Mouse (Mus musculus) limb, embryonic 13.5 days (tissue): ENCODE measurements around the gene Aplf. TPM values are rescaled to one million over a fixed set of nuclear protein-coding genes. Genes with fewer than 3 reads are reported as not detected.
A peak's percentile ranks its signal among the peaks of the same experiment; 100 is the strongest.

Experiments used
- ATAC-seq: fragments of 200-750 bp; cut with Nextera tagmentation; 2 replicates; pipeline ENCODE4 v1.8.0; 2017; ENCODE audit warnings: low read depth, moderate number of reproducible peaks, moderate TSS enrichment; ENCODE audit not compliant: low FRiP score
- H3K27ac ChIP-seq: fragments of 300-500 bp; sonication (generic); 2 replicates; pipeline ENCODE4 v1.5.1; 2015; ENCODE audit warnings: inconsistent platforms, mild to moderate bottlenecking, moderate library complexity
- H3K27me3 ChIP-seq: fragments of 300-500 bp; sonication (generic); 2 replicates; pipeline ENCODE4 v1.6.1; 2015; ENCODE audit warnings: mild to moderate bottlenecking, inconsistent platforms
- H3K36me3 ChIP-seq: fragments of 300-500 bp; sonication (generic); 2 replicates; pipeline ENCODE4 v1.6.1; 2015; ENCODE audit warnings: inconsistent platforms, mild to moderate bottlenecking, moderate library complexity
- H3K4me1 ChIP-seq: fragments of 300-500 bp; sonication (generic); 2 replicates; pipeline ENCODE4 v1.6.1; 2015; ENCODE audit warnings: inconsistent platforms
- H3K4me2 ChIP-seq: fragments of 300-500 bp; sonication (generic); replicated peaks from 2 replicates; pipeline ENCODE4 v1.6.1; 2015; ENCODE audit warnings: inconsistent platforms, mild to moderate bottlenecking, moderate library complexity
- H3K4me3 ChIP-seq: fragments of 300-500 bp; sonication (generic); 2 replicates; pipeline ENCODE4 v1.5.1; 2015; ENCODE audit warnings: moderate library complexity, mild to moderate bottlenecking, inconsistent platforms
- H3K9ac ChIP-seq: fragments of 300-500 bp; sonication (generic); 2 replicates; pipeline ENCODE4 v1.6.1; 2015; ENCODE audit warnings: mild to moderate bottlenecking, inconsistent platforms
- H3K9me3 ChIP-seq: fragments of 300-500 bp; sonication (generic); 2 replicates; pipeline ENCODE4 v1.6.1; 2016; ENCODE audit warnings: inconsistent platforms
- WGBS: fragments of 180-500 bp; shearing (Covaris S2); methylation state at CpG from one replicate; pipeline ENCODE4 v1.1.7; 2015; 5-methylcytosine and 5-hydroxymethylcytosine counted together
- polyA plus RNA-seq: library from polyadenylated mRNA; unstranded; fragments of >200 nt; fragmentation: Nextera tagmentation; extraction: Ambion mirVana; gene quantifications from 2 replicates; pipeline ENCODE4 v1.2.1, GENCODE M21; 2015

The Aplf gene
- polyA plus RNA-seq, 1 experiment from 2014 or later, result 13.4 TPM

- Histone ChIP-seq H3K9me3 (no peaks in the 10 kb centered on the region), H3K4me3 (no peak overlapping the region), H3K4me2 (no peak overlapping the region), H3K9ac (no peak overlapping the region), H3K27me3 (no peaks in the 10 kb centered on the region), H3K36me3 (no peaks in the 10 kb centered on the region), H3K27ac (no peak overlapping the region), H3K4me1 (0 out of 2 replicates have a peak, but pooled peaks cover 6% of the 10 kb centered on the region)
- ATAC-seq, result no peak
- WGBS, result 85% methylated on average over 8 of the region's 8 CpGs
Measured at GRCm38 (mm10) chr6:87618021-87618420, 54.0 kb downstream of the Aplf start.

DNA sequence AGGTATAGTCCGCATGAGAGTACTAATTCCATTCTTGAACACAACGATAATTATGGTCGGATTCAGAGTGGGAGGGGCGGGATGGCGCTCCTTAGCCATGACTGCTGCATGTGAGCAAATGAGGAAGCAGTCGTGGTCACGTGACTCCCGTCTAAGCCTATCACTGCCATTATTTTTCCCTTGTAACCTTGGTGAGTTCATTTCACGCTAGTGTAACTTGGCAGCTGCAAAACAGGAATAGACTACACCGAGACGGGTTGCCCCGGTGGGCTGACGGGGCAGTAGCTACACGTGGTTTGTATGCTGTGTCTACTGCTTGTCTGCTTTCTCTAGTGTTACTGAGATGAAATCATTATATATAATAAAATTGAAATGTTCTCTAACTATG, 56.3 kb downstream of the Aplf start:
- Histone ChIP-seq H3K4me1 (no peaks in the 10 kb centered on the region), H3K27me3 (no peaks in the 10 kb centered on the region), H3K9me3 (no peaks in the 10 kb centered on the region), H3K27ac (no peak overlapping the region), H3K9ac (no peak overlapping the region), H3K4me3 (no peak overlapping the region), H3K4me2 (no peak overlapping the region), H3K36me3 (no peaks in the 10 kb centered on the region)
- 88% methylated on average over 14 of the region's 14 CpGs for WGBS
- no peak for ATAC-seq

GRCm38 (mm10) chr6:87614794-87615695, 56.9 kb downstream of the Aplf start:
- 55% methylated on average over 11 of the region's 11 CpGs for WGBS
- Histone ChIP-seq H3K36me3 (no peaks in the 10 kb centered on the region), H3K27ac (no peak overlapping the region), H3K9ac (no peak overlapping the region), H3K27me3 (no peaks in the 10 kb centered on the region), H3K9me3 (no peaks in the 10 kb centered on the region), H3K4me1 (no peaks in the 10 kb centered on the region), H3K4me2 (no peak overlapping the region), H3K4me3 (no peak overlapping the region)
- no peak for ATAC-seq

GRCm38 (mm10) chr6:87599825-87600224, 72.2 kb downstream of the Aplf start:
- Histone ChIP-seq H3K9ac (no peak overlapping the region), H3K27me3 (no peaks in the 10 kb centered on the region), H3K4me2 (no peak overlapping the region), H3K4me1 (no peaks in the 10 kb centered on the region), H3K36me3 (no peaks in the 10 kb centered on the region), H3K9me3 (no peaks in the 10 kb centered on the region), H3K27ac (no peak overlapping the region), H3K4me3 (no peak overlapping the region)
- ATAC-seq, result no peak

GRCm38 (mm10) chr6:87597116-87597833, 74.7 kb downstream of the Aplf start:
- Histone ChIP-seq H3K27me3 (no peaks in the 10 kb centered on the region), H3K4me3 (no peak overlapping the region), H3K27ac (no peak overlapping the region), H3K4me2 (no peak overlapping the region), H3K4me1 (no peaks in the 10 kb centered on the region), H3K9me3 (no peaks in the 10 kb centered on the region), H3K36me3 (no peaks in the 10 kb centered on the region), H3K9ac (no peak overlapping the region)
- 53% methylated on average over 10 of the region's 10 CpGs for WGBS
- no peak for ATAC-seq

GRCm38 (mm10) chr6:87594188-87594587, 77.8 kb downstream of the Aplf start:
- H3K4me2 ChIP-seq, result no peak overlapping the region
- H3K9ac ChIP-seq, result no peak overlapping the region
- H3K36me3 ChIP-seq, result no peaks in the 10 kb centered on the region
- no peak overlapping the region for H3K4me3 ChIP-seq
- peaks cover 16% of the 10 kb centered on the region for H3K4me1 ChIP-seq
- H3K9me3 ChIP-seq, result no peaks in the 10 kb centered on the region
- peaks cover 16% of the 10 kb centered on the region for H3K27me3 ChIP-seq
- 63% methylated on average over 6 of the region's 6 CpGs for WGBS
- no peak for ATAC-seq
- H3K27ac ChIP-seq, result no peak overlapping the region

GRCm38 (mm10) chr6:87590394-87591281, 81.4 kb downstream of the Aplf start, which contains the start of gene Prokr1:
TSS of gene Prokr1 (minus strand) at chr6:87590743.
- H3K27me3 ChIP-seq, result peaks cover 26% of the 10 kb centered on the region
- H3K27ac ChIP-seq, result no peak within 1 kb of the TSS

GRCm38 (mm10) chr6:87589718-87590393, 82.1 kb downstream of the Aplf start:
- no peak overlapping the region for H3K27ac ChIP-seq
- WGBS, result 15% methylated on average over 12 of the region's 12 CpGs

More at GRCm38 (mm10) chr6:87590394-87591281, 81.4 kb downstream of the Aplf start, which contains the start of gene Prokr1:
- peak within 1 kb of the TSS; percentile 66 for H3K9ac ChIP-seq
- peak; percentile 86 for ATAC-seq
- H3K4me1 ChIP-seq, result peaks cover 16% of the 10 kb centered on the region
- under 1% methylated on average over 34 of the region's 34 CpGs for WGBS
- H3K4me3 ChIP-seq, result peak within 1 kb of the TSS; percentile 56
- H3K36me3 ChIP-seq, result no peaks in the 10 kb centered on the region
- no peaks in the 10 kb centered on the region for H3K9me3 ChIP-seq
- H3K4me2 ChIP-seq, result peak within 1 kb of the TSS; percentile 92

DNA sequence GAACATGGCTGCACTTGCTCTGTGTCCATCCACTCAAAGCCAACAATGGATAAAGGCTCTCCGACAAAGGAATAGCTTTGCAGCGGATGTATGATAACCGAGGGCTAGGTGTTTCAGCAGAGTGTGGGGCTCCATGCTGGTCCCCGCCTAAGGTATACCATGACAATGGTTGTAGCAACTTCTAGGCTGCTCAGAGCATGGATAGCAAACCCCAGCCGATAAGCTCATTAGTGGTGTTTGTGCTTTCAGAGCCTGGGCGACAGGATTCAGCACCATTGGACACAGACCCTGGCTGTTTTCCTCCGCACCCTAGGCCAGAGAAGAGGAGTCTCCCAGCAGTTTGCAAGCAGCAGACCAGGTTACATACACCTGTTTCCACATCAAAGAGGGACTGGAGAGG, 88.0 kb downstream of the Aplf start:
- Histone ChIP-seq H3K4me2 (no peak overlapping the region), H3K9me3 (no peaks in the 10 kb centered on the region), H3K4me1 (peaks cover 12% of the 10 kb centered on the region; the same call in 1 of the 2 replicates), H3K4me3 (no peak overlapping the region), H3K27me3 (peaks cover 9% of the 10 kb centered on the region), H3K9ac (no peak overlapping the region), H3K27ac (no peak overlapping the region), H3K36me3 (no peaks in the 10 kb centered on the region)
- ATAC-seq, result no peak
- WGBS, result 88% methylated on average over 7 of the region's 7 CpGs

More at GRCm38 (mm10) chr6:87589718-87590393, 82.1 kb downstream of the Aplf start:
- peak overlapping the region; percentile 66 for H3K9ac ChIP-seq
- ATAC-seq, result peak; percentile 48; the same call in 1 of the 2 replicates
- peak overlapping the region; percentile 92 for H3K4me2 ChIP-seq
- H3K27me3 ChIP-seq, result peaks cover 26% of the 10 kb centered on the region
- no peaks in the 10 kb centered on the region for H3K36me3 ChIP-seq
- peaks cover 16% of the 10 kb centered on the region for H3K4me1 ChIP-seq
- H3K9me3 ChIP-seq, result no peaks in the 10 kb centered on the region
- peak overlapping the region; percentile 56 for H3K4me3 ChIP-seq

DNA sequence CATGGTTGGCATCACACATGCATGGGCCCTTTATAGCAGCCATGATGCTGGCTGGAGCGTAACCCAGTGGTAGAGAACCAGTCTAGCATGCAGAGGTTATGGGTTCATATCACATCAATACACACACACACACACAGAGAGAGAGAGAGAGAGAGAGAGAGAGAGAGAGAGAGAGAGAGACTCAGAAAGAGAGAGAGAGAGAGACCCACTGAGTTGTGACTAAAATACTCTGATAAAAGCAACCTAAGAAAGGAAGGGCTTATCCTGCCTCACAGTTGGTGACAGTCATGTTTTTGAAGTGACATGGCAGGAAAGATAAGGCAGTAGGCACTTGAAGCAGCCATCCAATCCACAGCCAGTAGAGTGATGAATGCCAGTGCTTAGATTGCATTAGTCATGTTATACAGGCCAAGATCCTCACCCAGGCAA, 88.8 kb downstream of the Aplf start:
- Histone ChIP-seq H3K27me3 (peaks cover 3% of the 10 kb centered on the region; the same call in 1 of the 2 replicates), H3K27ac (no peak overlapping the region), H3K4me1 (peaks cover 12% of the 10 kb centered on the region; the same call in 1 of the 2 replicates), H3K4me3 (no peak overlapping the region), H3K9me3 (no peaks in the 10 kb centered on the region), H3K9ac (no peak overlapping the region), H3K36me3 (no peaks in the 10 kb centered on the region), H3K4me2 (no peak overlapping the region)
- no peak for ATAC-seq
- WGBS, result 96% methylated on average over 1 of the region's 1 CpGs

DNA sequence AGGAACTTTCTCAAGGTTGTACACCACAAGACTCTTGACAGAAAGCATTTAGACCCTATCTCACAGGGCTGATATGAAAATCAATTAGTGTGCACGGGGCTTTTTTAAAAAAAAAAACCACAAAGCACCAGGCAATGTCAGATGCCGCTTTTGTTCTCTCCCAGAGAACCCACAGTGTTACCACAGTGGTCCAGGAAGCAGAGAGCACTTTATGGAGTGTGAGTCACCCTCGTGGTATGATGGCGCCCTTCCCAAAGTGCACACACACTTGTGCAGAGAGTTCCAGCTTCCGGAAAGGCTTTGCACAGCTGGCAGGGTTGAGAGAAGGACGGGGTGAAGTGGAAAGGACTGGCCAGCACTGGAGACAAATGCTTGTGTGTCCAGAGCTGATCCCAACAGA, 89.5 kb downstream of the Aplf start:
- Histone ChIP-seq H3K9me3 (no peaks in the 10 kb centered on the region), H3K9ac (no peak overlapping the region), H3K4me2 (no peak overlapping the region), H3K36me3 (no peaks in the 10 kb centered on the region), H3K4me1 (peaks cover 12% of the 10 kb centered on the region; the same call in 1 of the 2 replicates), H3K4me3 (no peak overlapping the region), H3K27me3 (no peaks in the 10 kb centered on the region), H3K27ac (peak overlapping the region; percentile 8; the same call in 1 of the 2 replicates)
- WGBS, result 61% methylated on average over 6 of the region's 6 CpGs
- no peak for ATAC-seq
